In genomic region chr11:109500206-109500605, GRCm38 (mm10) we compare ENCODE assay signal across 15 mouse cellular contexts. TPM values are rescaled to one million over a fixed set of nuclear protein-coding genes. Genes with fewer than 3 reads are reported as not detected.
DNase-seq lines count a peak whose midpoint lies in the region; ATAC-seq lines count a peak whose summit lies in the region.
"Had no signal": no experiment of that assay in that cellular context is flagged by ENCODE, and none has a peak within 500 bp of the region (broad histone marks: within the 10 kb centered on the region; RNA-seq: fewer than 3 reads in every experiment).

No protein-coding gene starts in this region.

- peak; percentile 14 for DNase-seq in gastrocnemius, postnatal 14 days
- DNase-seq in gastrocnemius, postnatal 4 days (ENCODE audit: low spot score in 2 of 2): no peak
- peak; percentile 14 for DNase-seq in adrenal gland, adult 8-10 months
- DNase-seq in cerebellum, adult 18-20 months: peak; percentile 73 to 77
- DNase-seq in heart, postnatal 36 days: peak; percentile 24 to 33
- DNase-seq in spleen, adult 12 weeks (ENCODE audit: low spot score): no peak
- DNase-seq: lung, postnatal 36 days; midbrain, embryonic 14.5 days; right cerebral cortex, adult 18-20 months; thymus, postnatal 4 days had no signal

- intact Hi-C loops in gastrocnemius, postnatal 14 days (cut with DNase I; ENCODE audit: low total_unique reads): no loop called here
- intact Hi-C loops in heart, postnatal 36 days (cut with DNase I): no loop called here

- WGBS in forebrain, embryonic 13.5 days: 92% methylated on average over 5 of the region's 5 CpGs
- 88% methylated on average over 5 of the region's 5 CpGs for WGBS in midbrain, embryonic 15.5 days

- no peak for ATAC-seq in forebrain, embryonic 13.5 days
- no peak for ATAC-seq in midbrain, embryonic 15.5 days (replicated peaks)
- ATAC-seq: activated CD4-positive, CD25-positive, alpha-beta regulatory T cell, adult 4 months; intestine, embryonic 16.5 days had no signal

- H3K9me3 ChIP-seq in forebrain, embryonic 13.5 days (replicated peaks): no peaks in the 10 kb centered on the region
- H3K9me3 ChIP-seq in midbrain, embryonic 15.5 days: no peaks in the 10 kb centered on the region
- H3K9me3 ChIP-seq: limb, embryonic 15.5 days had no signal

- H3K27ac ChIP-seq in forebrain, embryonic 13.5 days: no peak overlapping the region
- H3K27ac ChIP-seq in midbrain, embryonic 15.5 days: no peak overlapping the region
- H3K27ac ChIP-seq: limb, embryonic 15.5 days had no signal

- peaks cover 31% of the 10 kb centered on the region for H3K4me1 ChIP-seq in forebrain, embryonic 13.5 days
- peaks cover 20% of the 10 kb centered on the region for H3K4me1 ChIP-seq in midbrain, embryonic 15.5 days

- no peak overlapping the region for H3K9ac ChIP-seq in forebrain, embryonic 13.5 days
- no peak overlapping the region for H3K9ac ChIP-seq in midbrain, embryonic 15.5 days
- H3K9ac ChIP-seq: limb, embryonic 15.5 days had no signal

- H3K27me3 ChIP-seq in forebrain, embryonic 13.5 days: no peaks in the 10 kb centered on the region
- H3K27me3 ChIP-seq in midbrain, embryonic 15.5 days (replicated peaks): no peaks in the 10 kb centered on the region
- H3K27me3 ChIP-seq: limb, embryonic 15.5 days had no signal

- no peak overlapping the region for H3K4me3 ChIP-seq in forebrain, embryonic 13.5 days
- H3K4me3 ChIP-seq in midbrain, embryonic 15.5 days: no peak overlapping the region
- H3K4me3 ChIP-seq: limb, embryonic 15.5 days had no signal

- no peak overlapping the region for H3K4me2 ChIP-seq in forebrain, embryonic 13.5 days
- H3K4me2 ChIP-seq in midbrain, embryonic 15.5 days: no peak overlapping the region
- H3K4me2 ChIP-seq: limb, embryonic 15.5 days had no signal

- H3K36me3 ChIP-seq in forebrain, embryonic 13.5 days (ENCODE audit: poor library complexity, severe bottlenecking): no peaks in the 10 kb centered on the region
- H3K36me3 ChIP-seq in midbrain, embryonic 15.5 days (replicated peaks): no peaks in the 10 kb centered on the region
- H3K36me3 ChIP-seq: limb, embryonic 15.5 days had no signal

RNA-seq across cellular contexts. Expression of gene Slc16a6, which starts 26.8 kb away (rescaled TPM):
- 10 to 100 TPM; 10.9 to 19.9 TPM for total RNA-seq in gastrocnemius, postnatal 14 days (2021)
- total RNA-seq in gastrocnemius, postnatal 4 days (2021): 10 to 100 TPM; 16.8 to 17.6 TPM
- 1 to 10 TPM in 2 of 4 experiments, under 1 TPM in 2; 0.41 to 3.0 (median 1.3) TPM for total RNA-seq in adrenal gland, adult 8-10 months (2022)
- total RNA-seq in heart, postnatal 36 days (2021): 1 to 10 TPM; 5.5 to 7.4 TPM
- polyA plus RNA-seq in forebrain, embryonic 13.5 days (2015; fragmentation: Nextera tagmentation; extraction: Ambion mirVana): 3.6 and 5.0 TPM in 2 replicates
- 4.1 and 4.3 TPM in 2 replicates for polyA plus RNA-seq in midbrain, embryonic 15.5 days (2015; fragmentation: Nextera tagmentation; extraction: Ambion mirVana)

RNA-seq across cellular contexts. Expression of gene Arsg, which starts 27.0 kb away (rescaled TPM):
- total RNA-seq in gastrocnemius, postnatal 14 days (2021): 1 to 10 TPM; 5.7 to 7.1 TPM
- 10 to 100 TPM; 11.3 to 12.4 TPM for total RNA-seq in gastrocnemius, postnatal 4 days (2021)
- 10 to 100 TPM in 2 of 4 experiments, 1 to 10 TPM in 2; 5.8 to 18.1 (median 11.7) TPM for total RNA-seq in adrenal gland, adult 8-10 months (2022)
- total RNA-seq in heart, postnatal 36 days (2021): 1 to 10 TPM; 1.4 to 1.9 TPM
- 3.4 and 5.4 TPM in 2 replicates for polyA plus RNA-seq in forebrain, embryonic 13.5 days (2015; fragmentation: Nextera tagmentation; extraction: Ambion mirVana)
- 3.7 and 5.0 TPM in 2 replicates for polyA plus RNA-seq in midbrain, embryonic 15.5 days (2015; fragmentation: Nextera tagmentation; extraction: Ambion mirVana)

Comparison
In these comparisons a context has a peak if more than half of its experiments do, and no peak if none do; other contexts are left out.
1. DNase-seq: peak in gastrocnemius, postnatal 14 days (single experiment), adrenal gland, adult 8-10 months (single experiment), cerebellum, adult 18-20 months (2 of 2) and heart, postnatal 36 days (2 of 2); none in gastrocnemius, postnatal 4 days (0 of 2) and spleen, adult 12 weeks (single experiment).